Mouse (Mus musculus) embryonic fibroblast, embryonic 13.5 days (primary cell): Measurements from ENCODE around the gene Agbl4.

Source experiments
- CTCF ChIP-seq: IDR thresholded peaks from 2 replicates; pipeline ENCODE4 v1.5.1; 2011; ENCODE audit warnings: mild to moderate bottlenecking, control low read depth, low read length, moderate library complexity, borderline replicate concordance; ENCODE audit not compliant: insufficient read depth
- POLR2A ChIP-seq: IDR thresholded peaks from 2 replicates; pipeline ENCODE4 v1.6.1; 2011; ENCODE audit warnings: low read depth, mild to moderate bottlenecking, control low read depth, low read length, moderate library complexity

- TF ChIP-seq CTCF (no peak), POLR2A (no peak)
Measured at GRCm38 (mm10) chr4:111200100-111200499, 802.6 kb downstream of the Agbl4 start.
